ENCODE assay signal across 8 mouse cellular contexts in the genomic region with DNA sequence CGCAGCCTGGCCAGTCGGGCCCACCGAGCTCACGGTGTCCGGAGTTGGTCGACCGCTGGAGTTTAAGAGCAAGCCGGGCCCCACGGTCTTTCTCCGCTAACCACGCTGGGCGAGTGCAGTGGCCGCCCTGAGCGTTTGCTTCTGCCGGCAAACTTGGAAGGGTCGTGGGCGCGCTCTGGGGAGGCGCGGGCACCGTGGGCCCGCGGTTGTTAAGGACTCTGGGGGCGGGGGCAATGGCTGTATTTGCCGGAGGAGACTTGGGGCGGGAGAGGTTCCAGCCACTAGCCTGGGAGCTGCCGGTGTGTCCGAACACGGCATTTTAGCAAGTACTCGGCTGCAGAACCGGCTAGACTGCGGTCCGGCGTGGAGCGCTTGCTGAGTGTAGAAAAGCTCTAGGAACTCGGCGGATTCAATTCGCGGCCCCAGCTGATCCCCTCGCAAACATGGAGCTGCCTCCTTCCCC. TPM values are rescaled to one million over a fixed set of nuclear protein-coding genes. Genes with fewer than 3 reads are reported as not detected.
DNase-seq lines count a peak whose midpoint lies in the region; ATAC-seq and TF ChIP-seq lines count a peak whose summit lies in the region.

No protein-coding gene starts in this region.

- peak overlapping the region; percentile 89 for H3K4me2 ChIP-seq in kidney, embryonic 15.5 days
- peak overlapping the region; percentile 79 for H3K4me2 ChIP-seq in hindbrain, postnatal 0 days (ENCODE audit: low read depth, low read length)
- peak overlapping the region; percentile 95 for H3K4me2 ChIP-seq in midbrain, embryonic 15.5 days

- DNase-seq in kidney, adult 11 months, result no peak
- no peak for DNase-seq in hindbrain, postnatal 0 days (ENCODE audit: low spot score)
- DNase-seq in cerebellum, postnatal 14 days, result no peak
- DNase-seq in ovary, postnatal 10 days (ENCODE audit: low spot score), result no peak
- DNase-seq in spleen, postnatal 4 days (ENCODE audit: low spot score in 2 of 2), result no peak

- peaks cover 22% of the 10 kb centered on the region for H3K4me1 ChIP-seq in kidney, embryonic 15.5 days
- H3K4me1 ChIP-seq in cortical plate, adult 2 months (ENCODE audit: control insufficient read depth, insufficient read depth, low read length), result peaks cover 4% of the 10 kb centered on the region; the same call in 1 of the 2 replicates
- peaks cover 17% of the 10 kb centered on the region for H3K4me1 ChIP-seq in hindbrain, postnatal 0 days (ENCODE audit: insufficient read depth, low read length)
- peaks cover 33% of the 10 kb centered on the region for H3K4me1 ChIP-seq in midbrain, embryonic 15.5 days

- TF ChIP-seq CTCF in cortical plate, adult 2 months (IDR thresholded peaks at IDR 0.05; ENCODE audit: extremely low read depth, insufficient read depth, low read length), result no peak
- no peak for TF ChIP-seq CTCF in hindbrain, postnatal 0 days (IDR thresholded peaks at IDR 0.05; ENCODE audit: low read depth)

- no peaks in the 10 kb centered on the region for H3K9me3 ChIP-seq in kidney, embryonic 15.5 days (replicated peaks)
- no peaks in the 10 kb centered on the region for H3K9me3 ChIP-seq in hindbrain, postnatal 0 days (ENCODE audit: low read length)
- no peaks in the 10 kb centered on the region for H3K9me3 ChIP-seq in midbrain, embryonic 15.5 days

- no peaks in the 10 kb centered on the region for H3K27me3 ChIP-seq in kidney, embryonic 15.5 days
- H3K27me3 ChIP-seq in hindbrain, postnatal 0 days (ENCODE audit: insufficient read depth, low read length), result no peaks in the 10 kb centered on the region
- no peaks in the 10 kb centered on the region for H3K27me3 ChIP-seq in midbrain, embryonic 15.5 days (replicated peaks)

- peak overlapping the region; percentile 92 for H3K4me3 ChIP-seq in kidney, embryonic 15.5 days (replicated peaks)
- H3K4me3 ChIP-seq in cortical plate, adult 2 months (ENCODE audit: insufficient read depth, low read length), result peak overlapping the region; percentile 78
- H3K4me3 ChIP-seq in hindbrain, postnatal 0 days (ENCODE audit: low read length), result peak overlapping the region; percentile 91
- H3K4me3 ChIP-seq in midbrain, embryonic 15.5 days, result peak overlapping the region; percentile 81

- peak overlapping the region; percentile 100 for H3K27ac ChIP-seq in kidney, embryonic 15.5 days
- peak overlapping the region; percentile 80 for H3K27ac ChIP-seq in cortical plate, adult 2 months (ENCODE audit: insufficient read depth, low read length)
- peak overlapping the region; percentile 92 for H3K27ac ChIP-seq in hindbrain, postnatal 0 days
- H3K27ac ChIP-seq in midbrain, embryonic 15.5 days, result peak overlapping the region; percentile 97

- no peaks in the 10 kb centered on the region for H3K36me3 ChIP-seq in kidney, embryonic 15.5 days
- no peaks in the 10 kb centered on the region for H3K36me3 ChIP-seq in hindbrain, postnatal 0 days (ENCODE audit: insufficient read depth, low read length)
- H3K36me3 ChIP-seq in midbrain, embryonic 15.5 days (replicated peaks), result no peaks in the 10 kb centered on the region

- under 1% methylated on average over 40 of the region's 40 CpGs for WGBS in kidney, embryonic 15.5 days
- under 1% methylated on average over 36 of the region's 40 CpGs for WGBS in hindbrain, postnatal 0 days
- under 1% methylated on average over 40 of the region's 40 CpGs for WGBS in midbrain, embryonic 15.5 days

- no peak for ATAC-seq in kidney, embryonic 15.5 days (replicated peaks; ENCODE audit: low FRiP score)
- ATAC-seq in hindbrain, postnatal 0 days, result no peak
- ATAC-seq in midbrain, embryonic 15.5 days (replicated peaks), result no peak

- peak overlapping the region; percentile 77 for H3K9ac ChIP-seq in kidney, embryonic 15.5 days
- peak overlapping the region; percentile 63 for H3K9ac ChIP-seq in hindbrain, postnatal 0 days (replicated peaks; ENCODE audit: low read length)
- peak overlapping the region; percentile 67 for H3K9ac ChIP-seq in midbrain, embryonic 15.5 days

- TF ChIP-seq POLR2A in cortical plate, adult 2 months (IDR thresholded peaks at IDR 0.05; ENCODE audit: extremely low read depth, insufficient read depth, low read length), result no peak

RNA-seq across cellular contexts. Expression of gene Sin3a, which starts 0.7 kb away (rescaled TPM):
- polyA plus RNA-seq in kidney, embryonic 15.5 days (2015; fragmentation: Nextera tagmentation; extraction: Ambion mirVana), result 31.8 and 36.6 TPM in 2 replicates
- polyA plus RNA-seq in cortical plate, adult 2 months (2012; rRNA removed), result 25.1 and 27.8 TPM in 2 replicates
- total RNA-seq in hindbrain, postnatal 0 days (2014; rRNA removed), result 45.7 and 51.4 TPM in 2 replicates
- polyA plus RNA-seq in hindbrain, postnatal 0 days (2015; fragmentation: Nextera tagmentation; extraction: Ambion mirVana), result 13.8 and 16.4 TPM in 2 replicates
- polyA plus RNA-seq in midbrain, embryonic 15.5 days (2015; fragmentation: Nextera tagmentation; extraction: Ambion mirVana), result 25.0 and 25.9 TPM in 2 replicates

RNA-seq across cellular contexts. Expression of gene Man2c1, which starts 57.9 kb away (rescaled TPM):
- 80.8 and 95.2 TPM in 2 replicates for polyA plus RNA-seq in kidney, embryonic 15.5 days (2015; fragmentation: Nextera tagmentation; extraction: Ambion mirVana)
- 234 and 251 TPM in 2 replicates for polyA plus RNA-seq in cortical plate, adult 2 months (2012; rRNA removed)
- 168 and 171 TPM in 2 replicates for total RNA-seq in hindbrain, postnatal 0 days (2014; rRNA removed)
- polyA plus RNA-seq in hindbrain, postnatal 0 days (2015; fragmentation: Nextera tagmentation; extraction: Ambion mirVana), result 70.8 and 75.5 TPM in 2 replicates
- 102 and 109 TPM in 2 replicates for polyA plus RNA-seq in midbrain, embryonic 15.5 days (2015; fragmentation: Nextera tagmentation; extraction: Ambion mirVana)
